Mouse (Mus musculus): ENCODE measurements around the gene Lhb.

GRCm38 (mm10) chr7:45405091-45406075 lies 15.2 kb upstream of the Lhb start, which contains the start of gene Kcna7:
- peak; percentile 96 for TF ChIP-seq CTCF (IDR thresholded peaks at IDR 0.05; ENCODE audit: extremely low read depth, insufficient read length, insufficient replicate concordance, low read depth, low read length)
- no peak for TF ChIP-seq POLR2A (IDR thresholded peaks at IDR 0.05; ENCODE audit: low read depth, low read length)

Data from small intestine, adult 2 months (tissue).